Mouse (Mus musculus) ovary, adult 18-20 months (tissue): Measurements from ENCODE around the gene Ppp4c.

ENCODE experiments used
- DNase-seq: peaks from one replicate; pipeline ENCODE4 v3.0.0; 2022; ENCODE audit warnings: low spot score, mixed read lengths

The Ppp4c gene

GRCm38 (mm10) chr7:126791851-126792720, at the start of gene Ppp4c:
Gene Ppp4c, minus strand, starts transcription at chr7:126792496.
- peak; percentile 92 for DNase-seq

- DNase-seq = no peak
These were observed 41.0 kb upstream of the Ppp4c start for GRCm38 (mm10) chr7:126833294-126833693.

- DNase-seq = peak; percentile 38
These were observed 39.8 kb upstream of the Ppp4c start for GRCm38 (mm10) chr7:126832036-126832598.

- DNase-seq = no peak
These were observed 39.2 kb upstream of the Ppp4c start, which contains the start of gene 4930451I11Rik for GRCm38 (mm10) chr7:126831539-126831938. Gene 4930451I11Rik, minus strand, starts transcription at chr7:126831639.

- DNase-seq = no peak
These were observed 33.7 kb upstream of the Ppp4c start for GRCm38 (mm10) chr7:126825952-126826351.

- no peak for DNase-seq
These were observed 33.1 kb upstream of the Ppp4c start for GRCm38 (mm10) chr7:126825403-126825802.

- DNase-seq = no peak
These were observed 31.6 kb upstream of the Ppp4c start for GRCm38 (mm10) chr7:126823940-126824339.

GRCm38 (mm10) chr7:126823202-126823711, 31.0 kb upstream of the Ppp4c start:
- no peak for DNase-seq

- no peak for DNase-seq
These were observed 30.4 kb upstream of the Ppp4c start for GRCm38 (mm10) chr7:126822741-126823140.

GRCm38 (mm10) chr7:126821835-126822511, 29.7 kb upstream of the Ppp4c start:
- DNase-seq = peak; percentile 61

GRCm38 (mm10) chr7:126818818-126819217, 26.5 kb upstream of the Ppp4c start:
- DNase-seq = no peak

GRCm38 (mm10) chr7:126817595-126817994, 25.3 kb upstream of the Ppp4c start:
- DNase-seq = no peak

GRCm38 (mm10) chr7:126816494-126816893, 24.2 kb upstream of the Ppp4c start:
- no peak for DNase-seq

GRCm38 (mm10) chr7:126815726-126816222, 23.5 kb upstream of the Ppp4c start:
- no peak for DNase-seq

GRCm38 (mm10) chr7:126809723-126810369, 17.6 kb upstream of the Ppp4c start:
- DNase-seq = no peak

- DNase-seq = peak; percentile 85
These were observed 16.6 kb upstream of the Ppp4c start for GRCm38 (mm10) chr7:126808703-126809455.

GRCm38 (mm10) chr7:126807405-126807804, 15.1 kb upstream of the Ppp4c start:
- DNase-seq = no peak

- DNase-seq = no peak
These were observed 14.7 kb upstream of the Ppp4c start for GRCm38 (mm10) chr7:126806956-126807355.

- no peak for DNase-seq
These were observed 11.5 kb upstream of the Ppp4c start for GRCm38 (mm10) chr7:126803751-126804150.

GRCm38 (mm10) chr7:126803181-126803580, 10.9 kb upstream of the Ppp4c start:
- no peak for DNase-seq
